Mouse (Mus musculus) small intestine, adult 2 months (tissue): ENCODE results near the gene Pick1.

Experiments used
- CTCF ChIP-seq: fragments of 200-500 bp; IDR thresholded peaks from 2 replicates; pipeline ENCODE4 v1.5.1; 2012; ENCODE audit warnings: low read depth, mild to moderate bottlenecking, control low read depth, inconsistent platforms, low read length, moderate library complexity, mixed read lengths; ENCODE audit not compliant: insufficient replicate concordance, insufficient read length; ENCODE audit errors: extremely low read depth
- POLR2A ChIP-seq: fragments of 200-500 bp; IDR thresholded peaks from 2 replicates; pipeline ENCODE4 v1.6.1; 2012; ENCODE audit warnings: low read depth, mild to moderate bottlenecking, control low read depth, inconsistent platforms, low read length, moderate library complexity

DNA sequence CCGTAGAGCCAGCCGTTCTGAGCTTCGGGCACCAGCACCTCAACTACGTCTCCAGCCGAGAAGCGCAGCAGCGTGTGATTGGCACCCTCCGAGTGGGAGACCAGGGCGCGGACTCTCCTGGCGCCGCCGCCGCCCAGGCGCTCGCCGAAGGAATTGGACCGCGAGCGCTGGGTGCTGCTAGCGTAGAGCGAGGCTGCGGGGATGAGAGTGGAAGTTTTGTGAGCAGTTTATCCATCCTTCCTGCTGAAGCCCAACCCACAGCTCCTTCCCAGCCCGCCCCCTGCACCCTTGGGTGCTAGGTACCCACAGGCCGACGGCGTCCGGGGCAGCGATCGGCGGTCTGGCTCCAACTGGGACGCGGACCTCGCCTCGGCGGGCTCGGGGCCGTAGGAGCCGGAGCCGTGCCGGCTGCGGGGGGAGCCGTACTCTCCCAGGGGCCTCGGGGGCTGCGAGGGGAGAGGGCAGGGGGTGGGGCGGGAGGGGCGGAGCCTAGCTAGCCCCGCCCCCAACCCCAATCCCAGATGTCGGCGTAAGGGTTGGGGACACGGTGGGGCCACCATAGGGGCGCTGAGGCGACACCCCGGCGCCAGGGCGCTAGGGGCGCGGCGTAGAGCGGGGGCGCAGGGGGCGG, 32.2 kb downstream of the Pick1 start:
- TF ChIP-seq CTCF (no peak), POLR2A (no peak)
